In genomic region chr12:24572421-24573274, GRCm38 (mm10) we compare ENCODE assay signal across 8 mouse cellular contexts. TPM values are rescaled to one million over a fixed set of nuclear protein-coding genes. Genes with fewer than 3 reads are reported as not detected.
DNase-seq lines count a peak whose midpoint lies in the region; ATAC-seq and TF ChIP-seq lines count a peak whose summit lies in the region.

No protein-coding gene starts in this region.

- no peak for DNase-seq in cerebellum, adult 2 months
- DNase-seq in cerebellum, adult 18-20 months, result no peak
- DNase-seq in lung, postnatal 0 days (ENCODE audit: low spot score), result peak; percentile 28
- no peak for DNase-seq in lung, postnatal 10 days
- no peak for DNase-seq in hindbrain, postnatal 0 days (ENCODE audit: low spot score)
- no peak for DNase-seq in thymus, postnatal 0 days (ENCODE audit: low spot score)
- DNase-seq in embryo, embryonic 10.5 days (ENCODE audit: low spot score), result no peak

- no peaks in the 10 kb centered on the region for H3K4me1 ChIP-seq in cerebellum, adult 2 months (ENCODE audit: control insufficient read depth, insufficient read depth, low read length)
- H3K4me1 ChIP-seq in lung, postnatal 0 days (ENCODE audit: insufficient read depth, low read depth, low read length), result no peaks in the 10 kb centered on the region
- no peaks in the 10 kb centered on the region for H3K4me1 ChIP-seq in hindbrain, postnatal 0 days (ENCODE audit: insufficient read depth, low read length)
- H3K4me1 ChIP-seq in midbrain, embryonic 13.5 days (replicated peaks), result peaks cover 10% of the 10 kb centered on the region

- no peak for TF ChIP-seq POLR2A in cerebellum, adult 2 months (IDR thresholded peaks at IDR 0.05; ENCODE audit: borderline replicate concordance, insufficient read depth, low read length)

- WGBS in cerebellum, adult 2 months, result 5% methylated on average over 43 of the region's 48 CpGs
- 5% methylated on average over 45 of the region's 48 CpGs for WGBS in lung, postnatal 0 days
- 5% methylated on average over 43 of the region's 48 CpGs for WGBS in hindbrain, postnatal 0 days
- WGBS in midbrain, embryonic 13.5 days, result 4% methylated on average over 41 of the region's 48 CpGs

- no peaks in the 10 kb centered on the region for H3K36me3 ChIP-seq in lung, postnatal 0 days (ENCODE audit: insufficient read depth, low read length)
- H3K36me3 ChIP-seq in hindbrain, postnatal 0 days (ENCODE audit: insufficient read depth, low read length), result no peaks in the 10 kb centered on the region
- no peaks in the 10 kb centered on the region for H3K36me3 ChIP-seq in midbrain, embryonic 13.5 days

- H3K4me2 ChIP-seq in lung, postnatal 0 days (replicated peaks; ENCODE audit: low read depth, low read length), result peak overlapping the region; percentile 79
- peak overlapping the region; percentile 66 for H3K4me2 ChIP-seq in hindbrain, postnatal 0 days (ENCODE audit: low read depth, low read length)
- peak overlapping the region; percentile 68 for H3K4me2 ChIP-seq in midbrain, embryonic 13.5 days (replicated peaks)

- no peak for TF ChIP-seq EP300 in lung, postnatal 0 days (IDR thresholded peaks at IDR 0.05)

- H3K4me3 ChIP-seq in cerebellum, adult 2 months (replicated peaks; ENCODE audit: insufficient read depth, low read depth, low read length), result peak overlapping the region; percentile 54
- peak overlapping the region; percentile 57 for H3K4me3 ChIP-seq in lung, postnatal 0 days (ENCODE audit: low read depth, low read length)
- H3K4me3 ChIP-seq in hindbrain, postnatal 0 days (ENCODE audit: low read length), result peak overlapping the region; percentile 66
- peak overlapping the region; percentile 66 for H3K4me3 ChIP-seq in midbrain, embryonic 13.5 days (replicated peaks)

- no peaks in the 10 kb centered on the region; the same call in 1 of the 2 replicates for H3K27me3 ChIP-seq in cerebellum, adult 2 months (ENCODE audit: control insufficient read depth, insufficient read depth, low read length)
- peaks cover 5% of the 10 kb centered on the region; the same call in 1 of the 2 replicates for H3K27me3 ChIP-seq in lung, postnatal 0 days (replicated peaks; ENCODE audit: insufficient read depth, low read length)
- peaks cover 6% of the 10 kb centered on the region; the same call in 1 of the 2 replicates for H3K27me3 ChIP-seq in hindbrain, postnatal 0 days (ENCODE audit: insufficient read depth, low read length)
- H3K27me3 ChIP-seq in midbrain, embryonic 13.5 days, result peaks cover 45% of the 10 kb centered on the region

- H3K9me3 ChIP-seq in lung, postnatal 0 days (ENCODE audit: low read length), result no peaks in the 10 kb centered on the region
- H3K9me3 ChIP-seq in hindbrain, postnatal 0 days (ENCODE audit: low read length), result no peaks in the 10 kb centered on the region
- H3K9me3 ChIP-seq in midbrain, embryonic 13.5 days, result no peaks in the 10 kb centered on the region

- peak overlapping the region; percentile 32 for H3K9ac ChIP-seq in lung, postnatal 0 days (replicated peaks; ENCODE audit: low read depth)
- peak overlapping the region; percentile 56 for H3K9ac ChIP-seq in hindbrain, postnatal 0 days (replicated peaks; ENCODE audit: low read length)
- H3K9ac ChIP-seq in midbrain, embryonic 13.5 days (replicated peaks), result peak overlapping the region; percentile 65

- no peak overlapping the region for H3K27ac ChIP-seq in cerebellum, adult 2 months (ENCODE audit: insufficient read depth, low read length)
- H3K27ac ChIP-seq in lung, postnatal 0 days (ENCODE audit: low read length), result peak overlapping the region; percentile 51; the same call in 1 of the 2 replicates
- H3K27ac ChIP-seq in hindbrain, postnatal 0 days, result no peak overlapping the region
- no peak overlapping the region for H3K27ac ChIP-seq in midbrain, embryonic 13.5 days

- ATAC-seq in lung, postnatal 0 days, result no peak
- no peak; the same call in 1 of the 2 replicates for ATAC-seq in hindbrain, postnatal 0 days
- ATAC-seq in midbrain, embryonic 13.5 days, result peak; percentile 70

- TF ChIP-seq CTCF in cerebellum, adult 2 months (IDR thresholded peaks at IDR 0.05; ENCODE audit: borderline replicate concordance, insufficient read depth, low read depth, low read length), result no peak
- no peak for TF ChIP-seq CTCF in lung, postnatal 0 days (IDR thresholded peaks at IDR 0.05)
- TF ChIP-seq CTCF in hindbrain, postnatal 0 days (IDR thresholded peaks at IDR 0.05; ENCODE audit: low read depth), result no peak

RNA-seq across cellular contexts. Expression of gene Grhl1, which starts 0.6 kb away (rescaled TPM):
- polyA plus RNA-seq in cerebellum, adult 2 months (2012; rRNA removed), result 2.3 TPM in 2 replicates
- 3.0 and 4.0 TPM in 2 replicates for polyA plus RNA-seq in lung, postnatal 0 days (2015; fragmentation: Nextera tagmentation; extraction: Ambion mirVana)
- 1.3 and 1.5 TPM in 2 replicates for total RNA-seq in hindbrain, postnatal 0 days (2014; rRNA removed)
- 1.2 and 1.4 TPM in 2 replicates for polyA plus RNA-seq in hindbrain, postnatal 0 days (2015; fragmentation: Nextera tagmentation; extraction: Ambion mirVana)
- 0.48 and 0.58 TPM in 2 replicates for polyA plus RNA-seq in midbrain, embryonic 13.5 days (2015; fragmentation: Nextera tagmentation; extraction: Ambion mirVana)
- 1.5 TPM in 2 replicates for polyA plus RNA-seq in thymus, postnatal 0 days (2015; fragmentation: Nextera tagmentation; extraction: Ambion mirVana)
